Mouse (Mus musculus): ENCODE data around the gene Eml4.

GRCm38 (mm10) chr17:83353011-83353410 lies 2.3 kb downstream of the Eml4 start:
- no peak for TF ChIP-seq CTCF (IDR thresholded peaks at IDR 0.05; ENCODE audit: control insufficient read depth, insufficient read depth, low read length)
- TF ChIP-seq POLR2A (IDR thresholded peaks at IDR 0.05; ENCODE audit: borderline replicate concordance, control insufficient read depth, low read depth, low read length) = no peak

Data from bone marrow, adult 2 months (tissue).